Mouse (Mus musculus): ENCODE results near the gene Tiprl.

Tiprl gene

DNA sequence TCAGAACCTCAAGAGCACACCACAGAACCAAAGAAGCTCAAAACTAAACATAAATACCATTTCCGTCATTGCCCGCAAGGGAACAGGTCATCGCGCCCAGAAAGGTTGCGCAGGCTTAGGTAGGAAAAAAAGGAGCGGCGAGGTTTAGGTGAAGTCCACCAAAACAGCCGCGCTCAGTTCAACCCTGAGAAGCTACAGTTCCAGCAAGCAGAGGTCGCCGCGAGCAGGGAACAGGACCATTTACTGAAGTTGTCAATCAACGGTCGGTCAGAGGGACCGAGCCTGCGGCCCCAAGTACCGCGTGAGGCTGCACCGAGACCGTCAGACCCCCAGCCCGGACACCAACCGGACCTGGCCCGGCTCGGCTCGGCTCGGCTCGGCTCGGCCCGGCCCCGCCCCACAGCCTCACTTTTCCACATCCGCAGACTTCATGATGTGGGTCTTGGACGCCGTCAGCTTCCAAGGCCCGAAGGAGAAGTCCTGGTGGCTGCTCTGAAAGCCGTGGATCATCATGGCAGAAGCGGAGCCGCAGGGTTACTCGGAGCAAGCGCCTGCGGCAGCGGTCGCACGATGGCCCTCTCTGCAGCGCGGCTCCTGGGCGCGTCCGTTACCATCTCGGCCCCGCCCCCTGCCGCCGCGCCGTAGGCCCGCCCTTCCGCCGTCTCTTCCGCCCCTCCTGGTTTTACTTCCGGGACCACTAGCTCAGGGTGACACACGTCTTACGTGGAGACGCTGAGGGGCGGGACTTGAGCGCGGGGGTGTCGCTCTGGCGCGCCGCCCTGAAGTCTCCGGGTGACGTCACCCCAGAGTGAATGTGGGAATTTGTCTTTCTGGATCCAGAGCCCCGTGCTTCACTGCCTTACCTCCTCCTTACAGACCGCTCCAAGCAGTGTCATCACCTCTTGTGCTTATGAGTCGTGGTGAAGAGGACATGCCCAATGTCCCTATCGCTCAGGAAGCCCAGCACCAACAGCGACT is at the start of gene Tiprl:
Tiprl (minus strand) TSS at position 676 of the 978 bp plus-strand sequence.
- peak; percentile 95 for DNase-seq (ENCODE audit: low read depth, low spot score)

DNA sequence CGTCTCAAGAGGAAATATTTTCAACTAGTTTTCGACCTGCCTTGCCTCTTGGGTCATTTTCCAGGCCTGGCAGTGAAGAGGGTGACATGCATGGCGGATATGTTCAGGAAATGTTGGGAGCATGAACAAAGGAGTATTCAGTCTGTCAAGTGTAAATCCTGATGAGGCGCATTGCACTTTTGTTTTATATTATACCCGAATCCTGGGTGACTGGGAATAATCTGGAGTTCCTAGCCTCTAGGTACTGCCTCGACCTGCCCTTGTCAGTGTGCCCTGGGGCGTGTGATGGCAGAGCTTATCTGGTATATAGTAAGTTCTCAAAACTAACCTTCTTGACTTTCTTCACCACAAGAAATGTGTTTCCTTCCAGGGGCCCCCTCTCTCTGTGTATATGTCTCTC is 47.3 kb upstream of the Tiprl start:
- DNase-seq (ENCODE audit: low read depth, low spot score), result no peak

GRCm38 (mm10) chr1:165282967-165283345 is 46.2 kb upstream of the Tiprl start:
- DNase-seq (ENCODE audit: low read depth, low spot score), result peak; percentile 35

- DNase-seq (ENCODE audit: low read depth, low spot score), result peak; percentile 58
These were observed 45.6 kb upstream of the Tiprl start for GRCm38 (mm10) chr1:165282222-165282966.

- peak; percentile 61 for DNase-seq (ENCODE audit: low read depth, low spot score)
These were observed 44.8 kb upstream of the Tiprl start for GRCm38 (mm10) chr1:165281351-165282221.

DNA sequence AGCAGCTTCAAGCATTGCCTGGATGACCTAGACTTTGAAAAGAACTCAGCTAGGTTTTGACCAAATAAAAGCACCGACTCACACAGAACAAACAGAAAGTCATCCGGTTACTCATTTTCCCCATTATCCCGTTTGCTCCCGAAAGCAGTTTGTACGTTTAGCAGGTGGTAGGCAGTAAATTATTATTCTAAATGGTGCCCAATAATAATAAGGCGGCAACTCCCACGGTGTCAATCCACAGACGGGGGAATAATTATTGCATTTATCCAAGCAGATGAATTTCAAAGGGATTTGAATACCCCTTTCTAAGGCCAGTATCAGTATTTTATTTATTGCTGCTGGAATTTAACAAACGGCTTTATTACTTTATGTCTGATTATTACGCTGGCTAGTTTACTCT is 43.9 kb upstream of the Tiprl start:
- no peak for DNase-seq (ENCODE audit: low read depth, low spot score)

- no peak for DNase-seq (ENCODE audit: low read depth, low spot score)
These were observed 38.1 kb upstream of the Tiprl start for GRCm38 (mm10) chr1:165274946-165275345.

DNA sequence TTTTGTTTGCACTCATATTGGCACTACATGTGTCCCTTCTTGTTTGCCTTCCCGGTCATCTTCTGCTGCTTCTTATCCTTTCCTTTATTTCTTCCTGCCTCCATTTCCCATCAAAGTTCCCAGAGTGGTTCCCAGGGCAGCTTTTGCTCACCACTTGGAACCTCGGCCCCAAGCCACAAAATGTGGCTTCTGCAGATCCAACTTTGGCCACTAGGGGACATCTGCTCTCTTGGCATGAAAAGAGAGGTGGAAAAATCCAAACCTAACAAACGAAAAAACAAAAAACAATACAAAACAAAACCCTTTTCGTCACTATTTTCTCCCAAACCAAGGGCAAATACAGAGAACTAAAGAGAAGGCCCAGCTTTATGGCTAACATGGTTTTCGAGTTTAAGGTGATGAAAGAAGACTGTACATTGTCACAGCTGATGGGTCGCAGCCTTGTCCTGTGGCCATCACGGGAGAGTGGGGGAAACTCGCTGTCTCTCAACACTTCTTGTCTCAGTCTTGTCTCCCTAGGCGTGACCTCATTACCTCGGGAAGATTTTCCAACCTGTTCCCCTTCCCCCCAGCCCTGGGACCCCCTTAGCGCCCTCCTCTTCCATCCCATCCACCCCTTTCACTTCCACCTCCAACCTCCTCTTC is 15.4 kb upstream of the Tiprl start:
- DNase-seq (ENCODE audit: low read depth, low spot score), result peak; percentile 76

GRCm38 (mm10) chr1:165250546-165250945 is 13.8 kb upstream of the Tiprl start:
- no peak for DNase-seq (ENCODE audit: low read depth, low spot score)

GRCm38 (mm10) chr1:165248842-165249241 is 12.0 kb upstream of the Tiprl start:
- DNase-seq (ENCODE audit: low read depth, low spot score), result no peak

DNA sequence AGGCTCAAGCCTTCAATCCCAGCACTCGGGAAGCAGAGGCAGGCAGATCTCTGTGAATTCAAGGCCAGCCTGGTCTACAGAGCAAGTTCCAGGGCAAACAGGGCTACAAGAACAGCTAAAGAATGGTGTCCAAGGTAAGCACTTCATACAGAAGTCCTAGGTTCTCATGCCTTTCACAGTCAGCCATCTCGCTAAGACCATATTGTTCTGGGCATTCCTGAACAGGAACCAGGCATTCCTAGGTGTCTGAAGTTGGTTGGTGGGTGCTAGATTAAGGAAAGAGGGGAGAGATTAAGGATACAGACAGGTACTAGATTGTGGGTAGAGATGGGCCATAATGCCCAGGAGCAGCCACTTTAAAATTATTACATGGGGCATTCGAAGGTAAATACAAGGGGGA is 11.0 kb upstream of the Tiprl start:
- no peak for DNase-seq (ENCODE audit: low read depth, low spot score)

- DNase-seq (ENCODE audit: low read depth, low spot score), result no peak
These were observed 10.3 kb upstream of the Tiprl start for GRCm38 (mm10) chr1:165247085-165247484.

DNA sequence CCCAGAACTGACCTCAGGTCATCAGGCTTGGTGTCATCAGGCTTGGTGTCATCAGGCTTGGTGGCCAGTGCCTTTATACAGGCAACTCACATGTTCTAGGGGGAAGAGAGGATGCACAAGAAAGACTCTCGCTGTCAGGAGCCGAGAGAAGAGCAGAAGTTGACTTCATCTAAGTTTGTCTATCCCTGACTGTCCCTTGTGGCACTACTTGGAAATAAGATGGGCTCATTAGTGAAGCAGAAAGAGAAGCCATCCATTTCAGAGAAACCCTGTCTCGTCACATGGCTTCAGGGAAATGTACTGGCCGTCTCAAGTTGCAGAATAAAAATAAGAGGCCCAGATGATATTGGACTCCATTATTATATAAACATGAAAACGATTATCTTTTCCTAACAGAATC is 9.8 kb upstream of the Tiprl start:
- no peak for DNase-seq (ENCODE audit: low read depth, low spot score)

GRCm38 (mm10) chr1:165235846-165236245 is 950 bp downstream of the Tiprl start:
- no peak for DNase-seq (ENCODE audit: low read depth, low spot score)

DNA sequence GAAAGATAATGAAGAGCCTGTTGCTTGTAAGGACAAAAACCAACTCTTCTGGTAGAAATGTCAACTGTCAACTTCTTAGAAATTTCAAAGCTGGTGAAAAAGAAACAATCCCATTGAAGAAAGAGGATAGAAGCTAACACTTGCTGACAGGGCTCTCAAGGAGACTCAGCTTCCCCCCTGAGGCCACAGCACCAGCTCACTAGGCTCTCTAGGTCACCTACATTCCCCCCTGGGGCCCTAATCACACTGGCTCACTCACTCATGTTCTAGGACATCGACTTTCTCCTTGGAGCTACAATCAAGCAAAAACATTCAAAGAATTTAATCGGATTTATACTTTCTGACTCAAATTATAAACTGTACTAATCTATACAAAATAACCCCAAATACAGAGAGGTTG is 3.0 kb downstream of the Tiprl start:
- no peak for DNase-seq (ENCODE audit: low read depth, low spot score)

DNA sequence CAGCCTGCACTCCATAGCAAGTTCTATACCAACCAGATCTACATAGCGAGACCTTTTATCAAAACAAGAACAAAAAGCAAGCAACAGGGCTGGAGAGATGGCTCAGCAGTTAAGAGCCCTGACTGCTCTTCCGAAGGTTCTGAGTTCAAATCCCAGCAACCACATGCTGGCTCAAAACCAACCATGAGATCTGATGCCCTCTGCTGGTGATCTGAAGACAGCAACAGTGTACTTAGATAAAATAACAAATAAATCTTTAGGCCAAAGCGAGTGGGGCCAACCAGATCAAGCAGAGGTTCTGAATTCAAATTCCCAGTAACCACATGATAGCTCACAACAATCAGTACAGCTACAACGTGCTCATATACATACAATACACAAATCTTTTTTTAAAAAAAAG is 6.1 kb downstream of the Tiprl start:
- DNase-seq (ENCODE audit: low read depth, low spot score), result no peak

GRCm38 (mm10) chr1:165229577-165229976 is 7.2 kb downstream of the Tiprl start:
- DNase-seq (ENCODE audit: low read depth, low spot score), result no peak

- no peak for DNase-seq (ENCODE audit: low read depth, low spot score)
These were observed 19.7 kb downstream of the Tiprl start for GRCm38 (mm10) chr1:165217023-165217589.

DNA sequence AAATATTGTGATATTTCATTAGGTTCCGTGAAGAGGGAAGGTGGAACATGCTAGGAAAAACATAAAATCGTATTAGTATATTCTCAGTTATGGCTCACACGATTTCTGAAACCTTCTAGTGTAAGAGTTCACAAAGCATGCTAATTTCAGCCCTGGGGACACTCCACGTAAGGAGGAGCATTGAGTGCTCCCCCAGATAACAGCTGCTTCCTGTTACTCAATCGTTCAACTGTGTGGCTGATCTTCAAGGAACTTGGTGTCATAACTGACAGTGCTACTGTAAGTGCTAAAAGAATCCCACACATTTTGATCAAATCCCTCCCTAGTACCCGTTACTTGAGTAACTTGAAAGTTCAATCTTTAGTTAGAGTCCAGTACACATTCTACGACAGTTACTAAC is 21.0 kb downstream of the Tiprl start:
- no peak for DNase-seq (ENCODE audit: low read depth, low spot score)

GRCm38 (mm10) chr1:165205591-165205990 is 31.2 kb downstream of the Tiprl start:
- no peak for DNase-seq (ENCODE audit: low read depth, low spot score)

DNA sequence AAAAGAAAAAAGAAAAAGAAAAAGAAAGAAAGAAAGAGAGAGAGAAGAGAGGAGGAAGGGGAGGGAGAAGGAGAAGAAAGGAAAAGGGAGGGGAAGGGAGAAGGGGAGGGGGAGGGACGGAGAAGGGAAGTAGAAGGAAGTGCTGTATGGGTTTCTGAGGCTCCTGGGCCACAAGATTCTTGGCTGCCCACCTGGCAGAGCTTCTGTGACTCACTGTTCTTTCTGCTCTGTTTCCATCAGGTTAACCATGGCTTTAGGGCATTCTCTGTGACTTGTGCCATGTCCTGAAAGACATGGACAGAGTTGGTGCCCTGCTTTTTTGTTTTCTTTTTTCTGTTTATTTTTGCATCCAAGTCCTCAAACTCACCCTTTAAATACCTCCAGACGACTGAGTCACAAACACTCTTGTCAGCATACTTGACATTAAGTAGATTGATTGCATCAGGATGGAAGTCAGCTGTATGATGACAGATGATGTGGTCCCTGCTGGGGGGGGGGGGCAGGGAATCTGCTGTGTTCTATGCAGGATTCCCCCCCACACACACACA is 33.2 kb downstream of the Tiprl start:
- DNase-seq (ENCODE audit: low read depth, low spot score), result no peak

All from forelimb bud, embryonic 11.5 days (tissue).